Mouse (Mus musculus) T-cell, adult 66 days (primary cell): ENCODE data around the gene Trim34a. TPM values are rescaled to one million over a fixed set of nuclear protein-coding genes. Genes with fewer than 3 reads are reported as not detected.

Experiments
- total RNA-seq, 2 experiments: library from RNA; stranded (reverse); gene quantifications; 3 replicates in 1 of 2; 4 replicates in 1 of 2; pipeline ENCODE4 v1.2.4; 2023

Trim34a gene
- 10 to 100 TPM; 26.0 to 33.9 TPM for total RNA-seq

DNA sequence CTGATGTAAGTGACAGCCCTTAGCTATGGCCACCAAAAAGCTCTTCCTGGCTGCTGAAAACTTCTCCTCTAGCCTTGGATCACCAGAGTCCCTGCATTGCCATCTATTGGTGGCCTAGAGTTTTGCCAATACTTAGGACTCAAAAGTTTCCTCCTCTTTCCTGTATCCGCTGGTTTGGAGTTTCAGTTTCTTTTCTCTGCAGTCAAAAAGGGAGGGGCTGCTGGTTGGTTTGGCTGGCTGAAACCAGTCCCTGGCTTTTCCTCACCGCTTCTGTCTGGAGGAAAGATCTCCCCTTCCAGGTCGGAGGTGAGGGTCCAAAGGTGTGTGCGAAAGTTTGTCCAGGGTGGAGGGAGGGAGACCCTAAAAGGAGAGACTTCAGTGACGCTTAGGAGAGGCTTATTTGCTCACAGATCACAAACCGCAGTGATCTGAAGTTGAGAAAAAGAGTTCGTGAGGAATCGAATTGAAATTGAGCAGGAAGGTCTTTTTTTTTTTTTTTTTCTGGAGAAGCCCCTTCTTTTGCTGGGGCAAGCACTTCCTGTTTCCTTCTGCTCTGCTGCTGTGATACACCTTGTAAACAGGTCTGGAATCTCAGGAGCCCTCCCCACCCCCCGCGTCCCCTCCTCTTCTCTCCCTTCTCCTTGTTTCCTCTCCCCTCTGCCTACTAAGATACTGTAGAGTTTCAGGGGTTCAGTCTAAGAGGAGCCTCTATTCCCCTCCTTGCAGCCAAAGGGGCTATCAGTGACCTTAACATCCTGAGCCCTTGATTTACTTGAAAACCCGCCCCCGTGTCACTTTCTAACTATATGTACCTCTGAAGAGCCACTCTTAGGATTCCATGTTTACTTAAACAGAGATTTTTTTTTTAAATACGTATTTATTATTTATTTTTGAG lies at the start of gene Trim34a:
TSS of gene Trim34a (plus strand) at position 171 of the 895 bp plus-strand sequence.

DNA sequence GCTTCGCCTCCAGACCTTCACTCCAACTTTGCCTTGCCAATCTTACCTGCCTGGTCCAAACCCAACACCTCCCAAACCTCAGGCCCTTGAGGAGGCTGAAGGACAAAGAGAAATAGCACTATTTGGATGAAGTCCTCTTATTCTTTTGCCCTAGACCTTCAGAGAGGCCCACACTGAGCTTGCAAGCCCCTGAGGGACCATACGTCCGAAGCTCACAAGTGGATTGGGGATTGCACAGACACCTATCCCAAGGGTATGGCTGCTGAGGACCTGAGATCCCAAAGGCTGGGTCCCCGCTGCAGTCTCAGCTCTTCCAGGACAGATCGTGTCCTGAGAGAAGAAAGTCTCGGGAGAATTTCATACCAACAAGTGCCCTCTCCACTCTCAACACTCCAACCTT lies 48.4 kb upstream of the Trim34a start, which contains the start of gene Olfr649:
TSS of gene Olfr649 (minus strand) at position 101 of the 400 bp plus-strand sequence.

DNA sequence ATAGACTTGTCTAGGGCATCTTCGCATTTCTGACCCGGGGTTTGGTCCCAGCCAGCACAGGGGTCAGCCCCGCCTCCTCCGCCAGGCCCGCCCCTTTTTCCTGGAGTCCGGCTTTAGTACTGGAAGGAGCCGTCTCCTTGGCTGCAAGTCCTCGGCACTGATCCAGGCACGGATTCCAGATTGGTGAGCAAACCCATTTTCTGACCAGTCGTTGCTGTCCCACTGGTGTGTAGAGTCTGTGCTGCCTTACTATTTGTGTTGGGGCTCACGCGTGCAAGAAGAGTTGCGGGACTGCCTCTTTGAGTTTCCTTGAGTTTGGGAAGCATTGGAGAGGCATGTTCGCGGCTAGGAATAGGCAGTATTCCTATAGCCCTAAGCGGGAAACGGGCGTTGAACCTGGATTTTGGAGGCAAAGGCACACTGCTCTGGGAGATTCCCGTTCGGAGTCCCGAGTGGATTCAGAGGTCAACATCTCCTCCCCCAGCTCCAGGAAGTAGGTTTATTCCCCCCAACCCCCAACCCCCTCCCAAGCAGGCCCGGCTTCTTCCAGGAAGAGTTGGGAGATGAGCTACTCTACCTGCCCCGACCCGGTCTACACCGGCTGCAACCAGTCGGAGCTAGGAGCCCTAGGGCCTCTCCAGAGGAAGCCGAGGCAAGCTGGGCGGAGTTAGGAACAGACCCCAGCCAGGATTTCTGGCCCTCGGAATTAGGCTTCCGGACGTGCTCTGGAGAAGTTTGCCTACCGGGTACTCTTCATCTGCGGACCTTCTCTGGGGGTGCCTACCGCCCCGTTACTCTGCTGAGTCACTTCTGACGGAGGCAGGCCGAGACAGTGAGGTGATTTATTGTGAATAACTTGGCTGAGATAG lies 25.3 kb upstream of the Trim34a start, which contains the start of gene Trim6:
TSS of gene Trim6 (plus strand) at position 93 of the 869 bp plus-strand sequence.

DNA sequence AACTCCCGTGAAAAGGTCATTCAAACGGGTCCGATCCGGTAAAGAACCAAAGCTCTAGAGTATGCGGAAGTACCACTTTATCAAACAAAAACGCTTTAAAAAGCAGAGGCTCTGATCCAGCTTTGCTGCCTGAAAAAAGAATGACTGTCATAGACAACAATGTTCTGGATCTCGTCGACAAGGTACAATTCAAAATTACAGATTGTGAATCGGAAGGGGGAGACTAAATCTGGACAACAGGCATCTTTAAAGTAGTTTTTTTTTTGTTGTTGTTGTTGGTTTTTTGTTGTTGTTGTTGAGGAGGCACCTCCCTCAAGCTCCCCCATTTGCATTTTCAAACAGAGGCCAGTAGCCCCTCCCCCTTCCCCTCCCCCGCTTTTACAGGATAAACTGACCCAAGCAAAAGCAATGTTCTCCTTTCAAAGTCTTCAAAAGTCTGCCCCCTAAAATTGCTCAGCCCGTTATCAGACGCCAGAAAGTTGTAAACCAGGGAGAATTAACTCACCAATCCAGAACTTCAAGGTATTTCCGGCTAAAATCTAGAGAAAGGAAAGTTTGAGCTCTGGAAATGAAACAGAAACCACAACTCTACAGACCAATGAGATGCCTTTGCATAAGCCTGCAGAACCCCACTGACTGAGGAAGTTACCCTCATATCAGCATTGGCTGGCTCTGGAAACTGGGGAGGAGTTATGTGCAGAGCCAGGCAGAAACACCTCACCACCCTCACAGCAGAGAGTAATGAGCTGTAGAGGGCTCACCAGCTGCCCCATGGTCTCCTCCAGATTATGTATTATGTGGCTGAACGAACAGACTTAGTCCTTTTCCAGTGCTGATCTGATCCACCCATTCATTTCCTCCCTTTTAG lies 43.6 kb downstream of the Trim34a start, which contains the start of gene Trim5:
TSS of gene Trim5 (minus strand) at position 519 of the 868 bp plus-strand sequence.

Other genes with a start within 250 kb of the Trim34a start
- not detected for gene Olfr638, start 245.7 kb upstream of the Trim34a start, total RNA-seq
- gene Olfr639, start 227.2 kb upstream of the Trim34a start, total RNA-seq, result under 1 TPM; 0.09 to 0.12 TPM
- gene Olfr640, start 218.9 kb upstream of the Trim34a start, total RNA-seq, result not detected
- not detected for gene Olfr641, start 209.0 kb upstream of the Trim34a start, total RNA-seq
- not detected for gene Olfr642, start 191.8 kb upstream of the Trim34a start, total RNA-seq
- not detected for gene 4930516K23Rik, start 183.0 kb upstream of the Trim34a start, total RNA-seq
- gene Olfr644, start 172.6 kb upstream of the Trim34a start, total RNA-seq, result not detected
- gene Olfr645, start 159.0 kb upstream of the Trim34a start, total RNA-seq, result not detected
- not detected for gene Olfr646, start 139.6 kb upstream of the Trim34a start, total RNA-seq
- not detected for gene Ubqln5, start 114.6 kb upstream of the Trim34a start, total RNA-seq
- not detected for gene Olfr643, start 107.1 kb upstream of the Trim34a start, total RNA-seq
- gene Ubqln3, start 101.2 kb upstream of the Trim34a start, total RNA-seq, result not detected
- not detected for gene Ubqlnl, start 93.9 kb upstream of the Trim34a start, total RNA-seq
- gene Olfm5, start 79.6 kb upstream of the Trim34a start, total RNA-seq, result not detected
- not detected for gene Olfr648, start 61.1 kb upstream of the Trim34a start, total RNA-seq
- gene Olfr649, start 48.5 kb upstream of the Trim34a start, total RNA-seq, result not detected
- not detected for gene Trim6, start 25.7 kb upstream of the Trim34a start, total RNA-seq
- gene Trim5, start 43.6 kb downstream of the Trim34a start, total RNA-seq, result 10 to 100 TPM; 21.2 to 25.5 TPM
- 100 to 1,000 TPM in 1 of 2 experiments, 10 to 100 TPM in 1; 98.4 to 109 TPM for gene Trim12a, start 71.0 kb downstream of the Trim34a start, total RNA-seq
- 1 to 10 TPM; 2.4 to 2.7 TPM for gene Trim34b, start 85.0 kb downstream of the Trim34a start, total RNA-seq
- 10 to 100 TPM; 43.4 to 51.9 TPM for gene Trim12c, start 108.9 kb downstream of the Trim34a start, total RNA-seq
- under 1 TPM; 0.35 to 0.36 TPM for gene Trim30b, start 125.4 kb downstream of the Trim34a start, total RNA-seq
- gene Trim30c, start 156.4 kb downstream of the Trim34a start, total RNA-seq, result 1 to 10 TPM; 3.1 to 4.3 TPM
- gene Trim30a, start 220.7 kb downstream of the Trim34a start, total RNA-seq, result 10 to 100 TPM; 66.0 to 74.1 TPM